Mouse (Mus musculus) neural tube, embryonic 12.5 days (tissue): Measurements from ENCODE around the gene Gm8677. TPM values are rescaled to one million over a fixed set of nuclear protein-coding genes. Genes with fewer than 3 reads are reported as not detected.
"Not testable (repeated sequence)": the region's sequence is repeated elsewhere in the genome, so short reads cannot be mapped to it uniquely, and the experiment has no call there.

Experiments used
- ATAC-seq: fragments of 200-750 bp; cut with Nextera tagmentation; 2 replicates; pipeline ENCODE4 v1.8.0; 2017; ENCODE audit warnings: low read depth, mild to moderate bottlenecking, moderate TSS enrichment, moderate library complexity; ENCODE audit not compliant: low FRiP score
- H3K27ac ChIP-seq: fragments of 300-500 bp; sonication (generic); 2 replicates; pipeline ENCODE4 v1.5.1; 2016
- H3K27me3 ChIP-seq: fragments of 300-500 bp; sonication (generic); replicated peaks from 2 replicates; pipeline ENCODE4 v1.6.1; 2016; ENCODE audit warnings: mild to moderate bottlenecking
- H3K36me3 ChIP-seq: fragments of 300-500 bp; sonication (generic); 2 replicates; pipeline ENCODE4 v1.6.1; 2016; ENCODE audit warnings: mild to moderate bottlenecking
- H3K4me1 ChIP-seq: fragments of 300-500 bp; sonication (generic); 2 replicates; pipeline ENCODE4 v1.6.1; 2016
- H3K4me2 ChIP-seq: fragments of 300-500 bp; sonication (generic); replicated peaks from 2 replicates; pipeline ENCODE4 v1.6.1; 2016; ENCODE audit warnings: mild to moderate bottlenecking
- H3K4me3 ChIP-seq: fragments of 300-500 bp; sonication (generic); 2 replicates; pipeline ENCODE4 v1.5.1; 2016
- H3K9ac ChIP-seq: fragments of 300-500 bp; sonication (generic); 2 replicates; pipeline ENCODE4 v1.6.1; 2016; ENCODE audit warnings: mild to moderate bottlenecking
- H3K9me3 ChIP-seq: fragments of 300-500 bp; sonication (generic); 2 replicates; pipeline ENCODE4 v1.6.1; 2016; ENCODE audit warnings: mild to moderate bottlenecking
- WGBS: fragments of 180-500 bp; shearing (Covaris S2); methylation state at CpG from one replicate; pipeline ENCODE4 v1.1.7; 2016; 5-methylcytosine and 5-hydroxymethylcytosine counted together
- polyA plus RNA-seq: library from polyadenylated mRNA; unstranded; fragments of >200 nt; fragmentation: Nextera tagmentation; extraction: Ambion mirVana; gene quantifications from 2 replicates; pipeline ENCODE4 v1.2.1, GENCODE M21; 2016

Gm8677 gene
- not detected in 2 replicates for polyA plus RNA-seq

DNA sequence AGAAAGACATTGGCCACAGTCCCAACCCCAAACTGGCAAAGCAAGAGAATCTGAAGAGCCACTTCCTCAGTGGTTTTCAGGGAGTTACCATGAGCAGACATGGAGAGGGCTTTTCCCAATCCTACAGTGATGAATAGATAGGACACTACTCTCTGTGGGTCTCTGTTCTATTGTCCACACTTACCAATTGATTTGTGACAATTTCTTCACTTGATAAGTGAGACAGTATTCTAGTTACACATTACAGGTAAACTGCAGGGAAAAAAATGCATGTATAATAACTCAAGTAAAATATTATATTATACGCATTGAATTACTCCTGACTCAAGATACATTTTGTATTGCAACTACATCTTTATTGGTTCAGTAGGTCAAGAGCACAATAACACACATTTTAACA is at the start of gene Gm8677:
Gene Gm8677, minus strand, starts transcription at position 101 of the 400 bp plus-strand sequence.
- not testable (repeated sequence) for H3K36me3 ChIP-seq, ATAC-seq, H3K27ac ChIP-seq, H3K4me3 ChIP-seq, H3K4me2 ChIP-seq, H3K27me3 ChIP-seq, H3K4me1 ChIP-seq, H3K9ac ChIP-seq, H3K9me3 ChIP-seq
- no CpG with 5 or more reads among the region's 1 CpGs for WGBS

DNA sequence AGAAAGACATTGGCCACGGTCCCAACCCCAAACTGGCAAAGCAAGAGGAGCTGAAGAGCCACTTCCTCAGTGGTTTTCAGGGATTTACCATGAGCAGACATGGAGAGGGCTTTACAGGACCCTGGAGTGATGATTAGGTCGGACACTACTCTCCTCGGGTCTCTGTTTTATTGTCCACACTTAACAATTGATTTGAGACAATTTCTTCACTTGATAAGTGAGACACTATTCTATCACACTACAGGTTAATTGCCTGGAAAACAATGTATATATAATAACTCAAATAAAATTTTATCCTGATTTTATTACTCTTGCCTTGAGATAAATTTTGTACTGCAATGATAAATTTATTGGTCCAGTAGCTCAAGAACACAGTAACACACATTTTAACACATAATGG is 30.6 kb upstream of the Gm8677 start, which contains the start of gene Gm4201:
Gene Gm4201, minus strand, starts transcription at position 101 of the 400 bp plus-strand sequence.
- H3K9ac ChIP-seq, H3K27me3 ChIP-seq, H3K4me1 ChIP-seq, H3K9me3 ChIP-seq, H3K36me3 ChIP-seq, H3K27ac ChIP-seq, ATAC-seq, H3K4me3 ChIP-seq, H3K4me2 ChIP-seq: not testable (repeated sequence)
- WGBS: no CpG with 5 or more reads among the region's 3 CpGs

DNA sequence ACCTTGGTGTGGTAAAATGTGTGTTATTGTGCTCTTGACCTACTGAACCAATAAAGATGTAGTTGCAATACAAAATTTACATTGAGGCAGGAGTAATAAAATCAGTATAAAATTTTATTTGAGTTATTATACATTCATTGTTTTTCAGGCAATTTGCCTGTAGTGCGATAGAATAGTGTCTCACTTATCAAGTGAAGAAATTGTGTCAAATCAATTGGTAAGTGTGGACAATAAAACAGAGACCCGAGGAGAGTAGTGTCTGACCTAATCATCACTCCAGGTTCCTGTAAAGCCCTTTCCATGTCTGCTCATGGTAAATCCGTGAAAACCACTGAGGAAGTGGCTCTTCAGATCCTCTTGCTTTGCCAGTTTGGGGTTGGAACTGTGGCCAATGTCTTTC is 12.0 kb downstream of the Gm8677 start, which contains the start of gene Vmn1r152:
Gene Vmn1r152, plus strand, starts transcription at position 301 of the 400 bp plus-strand sequence.
- not testable (repeated sequence) for H3K36me3 ChIP-seq, H3K27me3 ChIP-seq, H3K4me2 ChIP-seq, H3K9me3 ChIP-seq, ATAC-seq, H3K9ac ChIP-seq, H3K4me1 ChIP-seq, H3K27ac ChIP-seq, H3K4me3 ChIP-seq
- no CpG with 5 or more reads among the region's 3 CpGs for WGBS

DNA sequence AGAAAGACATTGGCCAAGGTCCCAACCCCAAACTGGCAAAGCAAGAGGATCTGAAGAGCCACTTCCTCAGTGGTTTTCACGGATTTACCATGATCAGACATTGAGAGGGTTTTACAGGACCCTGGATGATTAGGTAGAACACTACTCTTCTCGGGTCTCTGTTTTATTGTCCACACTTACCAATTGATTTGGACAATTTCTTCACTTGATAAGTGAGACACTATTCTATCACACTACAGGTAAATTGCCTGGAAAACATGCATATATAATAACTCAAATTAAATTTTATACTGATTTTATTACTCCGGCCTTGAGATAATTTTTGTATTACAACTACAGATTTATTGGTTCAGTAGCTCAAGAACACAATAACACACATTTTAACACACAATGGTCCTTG is 35.1 kb downstream of the Gm8677 start, which contains the start of gene Vmn1r151:
Gene Vmn1r151, minus strand, starts transcription at position 101 of the 400 bp plus-strand sequence.
- not testable (repeated sequence) for H3K27me3 ChIP-seq, H3K27ac ChIP-seq, H3K4me3 ChIP-seq, H3K9ac ChIP-seq, ATAC-seq, H3K4me2 ChIP-seq, H3K4me1 ChIP-seq, H3K9me3 ChIP-seq, H3K36me3 ChIP-seq
- WGBS: 60% methylated on average over 2 of the region's 3 CpGs

Other genes starting within 250 kb of the Gm8677 start
- not detected in 2 replicates for gene Gm4187, start 205.2 kb downstream of the Gm8677 start, polyA plus RNA-seq
- gene Gm8660, start 163.8 kb downstream of the Gm8677 start, polyA plus RNA-seq: not detected in 2 replicates
- gene Vmn1r148, start 121.3 kb downstream of the Gm8677 start, polyA plus RNA-seq: not detected in 2 replicates
- gene Vmn1r149, start 96.7 kb downstream of the Gm8677 start, polyA plus RNA-seq: not detected in 2 replicates
- gene Gm10665, start 70.8 kb downstream of the Gm8677 start, polyA plus RNA-seq: not detected in 2 replicates
- gene Vmn1r151, start 35.2 kb downstream of the Gm8677 start, polyA plus RNA-seq: not detected in 2 replicates
- not detected in 2 replicates for gene Vmn1r152, start 11.9 kb downstream of the Gm8677 start, polyA plus RNA-seq
- not detected in 2 replicates for gene Gm4201, start 30.5 kb upstream of the Gm8677 start, polyA plus RNA-seq
- not detected in 2 replicates for gene Gm4565, start 53.2 kb upstream of the Gm8677 start, polyA plus RNA-seq
- not detected in 2 replicates for gene Vmn1r155, start 123.1 kb upstream of the Gm8677 start, polyA plus RNA-seq
- not detected in 2 replicates for gene Gm8693, start 157.4 kb upstream of the Gm8677 start, polyA plus RNA-seq
- gene Gm4567, start 184.8 kb upstream of the Gm8677 start, polyA plus RNA-seq: not detected in 2 replicates
- gene Vmn1r157, start 226.8 kb upstream of the Gm8677 start, polyA plus RNA-seq: not detected in 2 replicates